Mouse (Mus musculus): ENCODE data around the gene Wars2. TPM values are rescaled to one million over a fixed set of nuclear protein-coding genes. Genes with fewer than 3 reads are reported as not detected.

Gene Wars2
- 17.9 TPM for polyA plus RNA-seq (2021)

GRCm38 (mm10) chr3:99140940-99141854 lies at the start of gene Wars2:
Gene Wars2, plus strand, starts transcription at chr3:99141068.
- peaks cover 13% of the 10 kb centered on the region for H3K27me3 ChIP-seq
- TF ChIP-seq CTCF (IDR thresholded peaks at IDR 0.05): peak; percentile 46
- in situ Hi-C loops (cut with MboI; ENCODE audit: low pct_unique_long_range_greater_than_20kb): no loop called here
- ATAC-seq (peak; percentile 100), DNase-seq (ENCODE audit: low read depth, low spot score) (peak; percentile 93)
- CTCF ChIA-PET: interaction anchor here (0.7 to 1.6 kb wide), 6 partner anchors 14 to 31 kb away, joined by 3 to 4 read pairs (median 3); no protein-coding TSS in a partner anchor
- POLR2A ChIA-PET: interaction anchor here (1.0 to 1.1 kb wide), 2 partner anchors 12 to 30 kb away, joined by 3 to 7 read pairs; no protein-coding TSS in a partner anchor

GRCm38 (mm10) chr3:99096816-99097215 lies 44.1 kb upstream of the Wars2 start:
- DNase-seq (ENCODE audit: low read depth, low spot score) (no peak), ATAC-seq (peak; percentile 21)
- in situ Hi-C loops (cut with MboI; ENCODE audit: low pct_unique_long_range_greater_than_20kb): no loop called here
- ChIA-PET POLR2A (no interaction called here), CTCF (interaction anchor here (1.4 kb wide), 1 partner anchor 9 kb away, joined by 4 read pairs; no protein-coding TSS in a partner anchor)
- H3K27me3 ChIP-seq: no peaks in the 10 kb centered on the region
- no peak for TF ChIP-seq CTCF (IDR thresholded peaks at IDR 0.05)

- DNase-seq (ENCODE audit: low read depth, low spot score): peak; percentile 95
- CTCF ChIA-PET: interaction anchor here (0.9 to 1.6 kb wide), 2 partner anchors 22 to 30 kb away, joined by 3 to 4 read pairs; no protein-coding TSS in a partner anchor
- in situ Hi-C loops (cut with MboI; ENCODE audit: low pct_unique_long_range_greater_than_20kb): no loop called here
Observed at GRCm38 (mm10) chr3:99110353-99111213, 30.3 kb upstream of the Wars2 start.

GRCm38 (mm10) chr3:99111214-99111608 lies 29.7 kb upstream of the Wars2 start:
- ATAC-seq: no peak
- POLR2A ChIA-PET: interaction anchor here (0.7 to 1.0 kb wide), 2 partner anchors 29 to 197 kb away, joined by 4 to 7 read pairs; partner anchors contain the start of gene Wars2
- CTCF ChIA-PET: interaction anchor here (1.2 to 1.6 kb wide), 2 partner anchors 21 to 31 kb away, joined by 3 to 4 read pairs; no protein-coding TSS in a partner anchor

More at GRCm38 (mm10) chr3:99110353-99111213, 30.3 kb upstream of the Wars2 start:
- POLR2A ChIA-PET: interaction anchor here (0.7 to 1.0 kb wide), 2 partner anchors 30 to 197 kb away, joined by 4 to 7 read pairs; partner anchors contain the start of gene Wars2
- no peaks in the 10 kb centered on the region for H3K27me3 ChIP-seq
- no peak for TF ChIP-seq CTCF (IDR thresholded peaks at IDR 0.05)
- peak; percentile 85 for ATAC-seq

DNA sequence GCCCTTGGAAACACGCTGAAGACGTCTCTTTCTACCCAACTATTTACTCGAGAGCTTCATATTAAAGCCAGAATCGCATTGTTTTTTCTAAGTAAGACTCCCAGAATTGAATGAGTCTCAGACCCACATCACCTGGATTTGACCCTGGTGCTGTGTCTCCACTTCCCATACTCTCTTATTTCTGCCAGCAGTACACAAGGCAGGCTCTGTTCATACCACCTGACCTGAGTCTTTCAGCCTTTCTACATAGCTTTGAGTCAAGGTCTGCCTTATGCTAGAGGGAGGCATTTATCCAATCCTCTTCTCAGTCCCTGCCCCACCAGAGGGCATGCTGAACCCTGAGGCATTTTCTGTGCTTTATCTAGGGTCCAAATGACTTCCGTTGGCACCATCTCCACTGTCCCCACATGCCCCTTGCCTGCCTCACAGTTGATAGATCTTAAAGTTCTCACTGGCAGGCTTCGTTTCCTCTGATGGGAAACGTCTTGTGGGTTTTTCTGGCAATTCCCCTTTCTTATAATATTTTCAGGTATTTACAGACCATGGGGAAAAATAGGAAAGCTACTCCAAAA lies 27.5 kb upstream of the Wars2 start:
- TF ChIP-seq CTCF (IDR thresholded peaks at IDR 0.05): no peak
- in situ Hi-C loops (cut with MboI; ENCODE audit: low pct_unique_long_range_greater_than_20kb): no loop called here
- CTCF ChIA-PET: interaction anchor here (1.3 to 1.6 kb wide), 3 partner anchors 9 to 71 kb away, joined by 3 to 5 read pairs (median 5); no protein-coding TSS in a partner anchor
- H3K27me3 ChIP-seq: no peaks in the 10 kb centered on the region
- ATAC-seq (no peak), DNase-seq (ENCODE audit: low read depth, low spot score) (no peak)
- POLR2A ChIA-PET: interaction anchor here (1.1 kb wide), 1 partner anchor 10 kb away, joined by 3 read pairs; no protein-coding TSS in a partner anchor

More at GRCm38 (mm10) chr3:99111214-99111608, 29.7 kb upstream of the Wars2 start:
- in situ Hi-C loops (cut with MboI; ENCODE audit: low pct_unique_long_range_greater_than_20kb): no loop called here
- DNase-seq (ENCODE audit: low read depth, low spot score): no peak
- TF ChIP-seq CTCF (IDR thresholded peaks at IDR 0.05): no peak
- no peaks in the 10 kb centered on the region for H3K27me3 ChIP-seq

DNA sequence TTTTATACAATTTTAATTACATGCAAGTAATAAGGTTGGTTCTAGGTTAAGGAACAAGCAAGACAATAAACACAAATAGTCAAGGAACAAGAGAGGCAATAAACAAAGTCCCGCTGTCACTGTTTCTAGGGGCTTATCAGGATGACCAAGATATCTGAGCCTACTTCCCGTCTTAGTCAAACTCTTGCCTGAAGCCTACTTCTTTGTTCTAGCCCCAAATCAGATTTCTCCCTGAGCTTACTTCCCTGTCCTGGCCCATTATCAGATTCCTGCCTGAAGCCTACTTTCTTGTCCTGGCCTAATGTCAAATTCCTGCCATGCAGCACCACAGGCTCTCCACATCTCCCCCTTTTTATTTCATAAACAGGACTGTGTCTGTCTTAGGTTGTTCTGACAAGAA lies 19.9 kb upstream of the Wars2 start:
- CTCF ChIA-PET: interaction anchor here (1.0 to 1.7 kb wide), 3 partner anchors 8 to 18 kb away, joined by 3 to 5 read pairs (median 3); no protein-coding TSS in a partner anchor

DNA sequence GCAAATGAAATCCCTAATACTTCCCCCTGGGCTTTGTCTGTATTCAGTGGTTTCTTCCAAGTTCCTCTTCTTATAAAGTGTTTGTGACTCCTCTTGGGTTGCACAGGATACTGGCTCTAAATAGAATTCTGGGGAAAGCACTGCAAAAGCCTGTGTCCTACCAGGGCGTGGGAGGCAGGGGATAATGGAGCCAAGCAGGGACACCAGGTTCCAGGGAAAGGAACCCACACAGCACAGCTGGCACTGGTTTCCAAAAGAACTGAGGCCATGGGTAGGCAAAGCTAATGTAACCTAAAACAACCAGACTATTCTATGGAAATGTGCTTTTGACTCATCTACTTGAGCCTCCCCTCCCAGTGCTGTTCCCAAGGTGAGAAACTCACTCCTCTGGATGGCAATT lies 10.3 kb upstream of the Wars2 start:
- TF ChIP-seq CTCF (IDR thresholded peaks at IDR 0.05): no peak
- CTCF ChIA-PET: no interaction called here
- POLR2A ChIA-PET: no interaction called here
- ATAC-seq: no peak
- H3K27me3 ChIP-seq: no peaks in the 10 kb centered on the region
- in situ Hi-C loops (cut with MboI; ENCODE audit: low pct_unique_long_range_greater_than_20kb): no loop called here
- no peak for DNase-seq (ENCODE audit: low read depth, low spot score)

More for the DNA sequence above, 19.9 kb upstream of the Wars2 start:
- in situ Hi-C loops (cut with MboI; ENCODE audit: low pct_unique_long_range_greater_than_20kb): no loop called here
- POLR2A ChIA-PET: no interaction called here
- no peak for DNase-seq (ENCODE audit: low read depth, low spot score)
- no peaks in the 10 kb centered on the region for H3K27me3 ChIP-seq
- TF ChIP-seq CTCF (IDR thresholded peaks at IDR 0.05): no peak
- no peak for ATAC-seq

GRCm38 (mm10) chr3:99131973-99132372 lies 8.9 kb upstream of the Wars2 start:
- no peak for ATAC-seq
- POLR2A ChIA-PET: no interaction called here
- no peak for TF ChIP-seq CTCF (IDR thresholded peaks at IDR 0.05)
- CTCF ChIA-PET: interaction anchor here (1.0 to 1.5 kb wide), 3 partner anchors 15 to 28 kb away, joined by 3 to 4 read pairs (median 3); no protein-coding TSS in a partner anchor
- no peak for DNase-seq (ENCODE audit: low read depth, low spot score)
- in situ Hi-C loops (cut with MboI; ENCODE audit: low pct_unique_long_range_greater_than_20kb): no loop called here
- H3K27me3 ChIP-seq: no peaks in the 10 kb centered on the region

GRCm38 (mm10) chr3:99133913-99134312 lies 7.0 kb upstream of the Wars2 start:
- in situ Hi-C loops (cut with MboI; ENCODE audit: low pct_unique_long_range_greater_than_20kb): no loop called here
- ATAC-seq: no peak
- peaks cover 13% of the 10 kb centered on the region for H3K27me3 ChIP-seq
- ChIA-PET POLR2A (no interaction called here), CTCF (interaction anchor here (1.4 kb wide), 1 partner anchor 21 kb away, joined by 5 read pairs; no protein-coding TSS in a partner anchor)
- no peak for DNase-seq (ENCODE audit: low read depth, low spot score)
- TF ChIP-seq CTCF (IDR thresholded peaks at IDR 0.05): no peak

Measured in Patski (cell line).